Mouse (Mus musculus) lung, embryonic 16.5 days (tissue): ENCODE data around the gene Ppp1cc. TPM values are rescaled to one million over a fixed set of nuclear protein-coding genes. Genes with fewer than 3 reads are reported as not detected.
"Not testable (repeated sequence)": the region's sequence is repeated elsewhere in the genome, so short reads cannot be mapped to it uniquely, and the experiment has no call there.

Experiments
- ATAC-seq: fragments of 200-750 bp; cut with Nextera tagmentation; 2 replicates; pipeline ENCODE4 v1.8.0; 2017; ENCODE audit warnings: low read depth, mild to moderate bottlenecking, moderate library complexity
- H3K27ac ChIP-seq: fragments of 300-500 bp; sonication (generic); 2 replicates; pipeline ENCODE4 v1.5.1; 2014; ENCODE audit warnings: mild to moderate bottlenecking, control low read depth, low read length
- H3K27me3 ChIP-seq: fragments of 300-500 bp; sonication (generic); 2 replicates; pipeline ENCODE4 v1.6.1; 2014; ENCODE audit warnings: low read depth, low read length, mixed read lengths; ENCODE audit not compliant: control insufficient read depth, insufficient read depth
- H3K36me3 ChIP-seq: fragments of 300-500 bp; sonication (generic); 2 replicates; pipeline ENCODE4 v1.6.1; 2014; ENCODE audit warnings: low read length; ENCODE audit not compliant: control insufficient read depth, insufficient read depth
- H3K4me1 ChIP-seq: fragments of 300-500 bp; sonication (generic); replicated peaks from 2 replicates; pipeline ENCODE4 v1.6.1; 2014; ENCODE audit warnings: low read length, mixed read lengths; ENCODE audit not compliant: control insufficient read depth, insufficient read depth
- H3K4me2 ChIP-seq: fragments of 300-500 bp; sonication (generic); 2 replicates; pipeline ENCODE4 v1.6.1; 2014; ENCODE audit warnings: low read depth, low read length, control low read depth
- H3K4me3 ChIP-seq: fragments of 300-500 bp; sonication (generic); 2 replicates; pipeline ENCODE4 v1.5.1; 2014; ENCODE audit warnings: mild to moderate bottlenecking, low read length, control low read depth
- H3K9ac ChIP-seq: fragments of 300-500 bp; sonication (generic); 2 replicates; pipeline ENCODE4 v1.6.1; 2014; ENCODE audit warnings: low read length, control low read depth
- H3K9me3 ChIP-seq: fragments of 300-500 bp; sonication (generic); 2 replicates; pipeline ENCODE4 v1.6.1; 2016; ENCODE audit warnings: low read length; ENCODE audit not compliant: control insufficient read depth
- WGBS: fragments of 180-500 bp; shearing (Covaris S2); extraction: QIAGEN DNeasy Blood & Tissue Kit; methylation state at CpG from one replicate; pipeline ENCODE4 v1.1.7; 2014; 5-methylcytosine and 5-hydroxymethylcytosine counted together
- polyA plus RNA-seq: library from polyadenylated mRNA; unstranded; fragments of >200 nt; fragmentation: Nextera tagmentation; extraction: Ambion mirVana; gene quantifications from 2 replicates; pipeline ENCODE4 v1.2.1, GENCODE M21; 2015

Gene Ppp1cc
- polyA plus RNA-seq, 1 experiment from 2014 or later: 214 TPM

GRCm38 (mm10) chr5:122146056-122146580 lies 12.0 kb upstream of the Ppp1cc start:
- no peaks in the 10 kb centered on the region for H3K36me3 ChIP-seq
- no peaks in the 10 kb centered on the region for H3K27me3 ChIP-seq
- H3K27ac ChIP-seq: peak overlapping the region; percentile 95
- peak overlapping the region; percentile 54 for H3K4me2 ChIP-seq
- peak; percentile 74 for ATAC-seq
- peaks cover 14% of the 10 kb centered on the region for H3K4me1 ChIP-seq
- WGBS: 22% methylated on average over 10 of the region's 10 CpGs
- no peaks in the 10 kb centered on the region for H3K9me3 ChIP-seq
- H3K9ac ChIP-seq: peak overlapping the region; percentile 41; the same call in 1 of the 2 replicates
- no peak overlapping the region; the same call in 1 of the 2 replicates for H3K4me3 ChIP-seq

GRCm38 (mm10) chr5:122146609-122147008 lies 11.5 kb upstream of the Ppp1cc start:
- Histone ChIP-seq H3K36me3 (no peaks in the 10 kb centered on the region), H3K4me2 (no peak overlapping the region; the same call in 1 of the 2 replicates), H3K27me3 (no peaks in the 10 kb centered on the region), H3K4me1 (peaks cover 14% of the 10 kb centered on the region), H3K4me3 (no peak overlapping the region; the same call in 1 of the 2 replicates), H3K27ac (peak overlapping the region; percentile 95), H3K9me3 (no peaks in the 10 kb centered on the region), H3K9ac (peak overlapping the region; percentile 41; the same call in 1 of the 2 replicates)
- ATAC-seq: no peak

GRCm38 (mm10) chr5:122148107-122148506 lies 10.0 kb upstream of the Ppp1cc start:
- Histone ChIP-seq H3K27ac (no peak overlapping the region), H3K4me3 (no peak overlapping the region), H3K4me2 (no peak overlapping the region), H3K9ac (no peak overlapping the region), H3K9me3 (no peaks in the 10 kb centered on the region), H3K27me3 (no peaks in the 10 kb centered on the region), H3K4me1 (peaks cover 14% of the 10 kb centered on the region), H3K36me3 (no peaks in the 10 kb centered on the region)
- no peak for ATAC-seq
- WGBS: 87% methylated on average over 1 of the region's 1 CpGs

- WGBS: 42% methylated on average over 4 of the region's 4 CpGs
- no peak overlapping the region for H3K27ac ChIP-seq
- ATAC-seq: no peak
Measured at GRCm38 (mm10) chr5:122149259-122149658, 8.8 kb upstream of the Ppp1cc start.

GRCm38 (mm10) chr5:122152508-122152907 lies 5.6 kb upstream of the Ppp1cc start:
- H3K4me1 ChIP-seq: peaks cover 13% of the 10 kb centered on the region
- H3K27ac ChIP-seq, H3K4me2 ChIP-seq, H3K9ac ChIP-seq, ATAC-seq, H3K9me3 ChIP-seq, H3K4me3 ChIP-seq, H3K27me3 ChIP-seq, H3K36me3 ChIP-seq: not testable (repeated sequence)
- 77% methylated on average over 5 of the region's 5 CpGs for WGBS

More at GRCm38 (mm10) chr5:122149259-122149658, 8.8 kb upstream of the Ppp1cc start:
- Histone ChIP-seq H3K4me1 (peaks cover 14% of the 10 kb centered on the region), H3K27me3 (no peaks in the 10 kb centered on the region), H3K4me2 (no peak overlapping the region), H3K9ac (no peak overlapping the region), H3K4me3 (no peak overlapping the region), H3K9me3 (no peaks in the 10 kb centered on the region), H3K36me3 (no peaks in the 10 kb centered on the region)

- Histone ChIP-seq H3K4me2 (peak overlapping the region; percentile 18; the same call in 1 of the 2 replicates), H3K4me1 (peaks cover 13% of the 10 kb centered on the region), H3K9me3 (no peaks in the 10 kb centered on the region), H3K27me3 (no peaks in the 10 kb centered on the region), H3K27ac (no peak overlapping the region), H3K9ac (no peak overlapping the region), H3K4me3 (no peak overlapping the region), H3K36me3 (no peaks in the 10 kb centered on the region)
- 33% methylated on average over 13 of the region's 14 CpGs for WGBS
- no peak for ATAC-seq
Measured at GRCm38 (mm10) chr5:122154006-122154405, 4.1 kb upstream of the Ppp1cc start.

GRCm38 (mm10) chr5:122154782-122155181 lies 3.3 kb upstream of the Ppp1cc start:
- ATAC-seq: no peak
- Histone ChIP-seq H3K9ac (no peak overlapping the region), H3K4me3 (no peak overlapping the region), H3K9me3 (no peaks in the 10 kb centered on the region), H3K27ac (no peak overlapping the region), H3K27me3 (no peaks in the 10 kb centered on the region), H3K4me2 (no peak overlapping the region), H3K4me1 (peaks cover 18% of the 10 kb centered on the region), H3K36me3 (no peaks in the 10 kb centered on the region)
- WGBS: 53% methylated on average over 3 of the region's 3 CpGs

GRCm38 (mm10) chr5:122155613-122156012 lies 2.5 kb upstream of the Ppp1cc start:
- no peak for ATAC-seq
- no peak overlapping the region for H3K27ac ChIP-seq
- no peaks in the 10 kb centered on the region for H3K36me3 ChIP-seq
- no peaks in the 10 kb centered on the region for H3K27me3 ChIP-seq
- peaks cover 27% of the 10 kb centered on the region for H3K4me1 ChIP-seq
- H3K4me2 ChIP-seq: no peak overlapping the region
- no peak overlapping the region for H3K9ac ChIP-seq
- no peak overlapping the region for H3K4me3 ChIP-seq
- no peaks in the 10 kb centered on the region for H3K9me3 ChIP-seq

GRCm38 (mm10) chr5:122156486-122156885 lies 1.6 kb upstream of the Ppp1cc start:
- H3K27me3 ChIP-seq: no peaks in the 10 kb centered on the region
- H3K9ac ChIP-seq: no peak overlapping the region
- H3K27ac ChIP-seq: no peak overlapping the region
- no peak for ATAC-seq
- no peaks in the 10 kb centered on the region for H3K36me3 ChIP-seq
- peaks cover 28% of the 10 kb centered on the region for H3K4me1 ChIP-seq
- no peaks in the 10 kb centered on the region for H3K9me3 ChIP-seq
- WGBS: 46% methylated on average over 2 of the region's 2 CpGs
- no peak overlapping the region for H3K4me3 ChIP-seq
- no peak overlapping the region for H3K4me2 ChIP-seq
